Mouse (Mus musculus) lung, adult 2 months (tissue): ENCODE data around the gene Rnf130. TPM values are rescaled to one million over a fixed set of nuclear protein-coding genes. Genes with fewer than 3 reads are reported as not detected.

ENCODE experiments used
- DNase-seq: peaks from one replicate; pipeline ENCODE4 v3.0.0; 2022
- H3K4me1 ChIP-seq: fragments of 200-500 bp; 2 replicates; pipeline ENCODE4 v1.6.1; 2011; ENCODE audit warnings: low read length; ENCODE audit not compliant: control insufficient read depth, insufficient read depth
- H3K4me3 ChIP-seq: fragments of 200-500 bp; replicated peaks from 2 replicates; pipeline ENCODE3; 2011; ENCODE audit warnings: low read depth, mild to moderate bottlenecking, control low read depth, low read length; ENCODE audit errors: extremely low read depth
- CTCF ChIP-seq: fragments of 200-500 bp; IDR thresholded peaks from 2 replicates; pipeline ENCODE4 v1.5.1; 2011; ENCODE audit warnings: mild to moderate bottlenecking, low read length, control low read depth; ENCODE audit not compliant: insufficient read depth
- POLR2A ChIP-seq: fragments of 200-500 bp; IDR thresholded peaks from 2 replicates; pipeline ENCODE4 v1.6.1; 2011; ENCODE audit warnings: low read depth, mild to moderate bottlenecking, control low read depth, low read length, borderline replicate concordance; ENCODE audit errors: extremely low read depth
- WGBS: fragments of 180-500 bp; shearing (Covaris S2); methylation state at CpG from one replicate; pipeline ENCODE4 v1.1.7; 2018; 5-methylcytosine and 5-hydroxymethylcytosine counted together
- polyA plus RNA-seq: library from polyadenylated mRNA; depleted of rRNA; stranded (reverse); fragments of >200 nt; gene quantifications from 2 replicates; pipeline ENCODE4 v1.2.3, GENCODE M21; 2012; rRNA removed

Gene Rnf130
- polyA plus RNA-seq, 1 experiment = 38.9 TPM

- TF ChIP-seq CTCF (no peak), POLR2A (no peak)
- no peaks in the 10 kb centered on the region for H3K4me1 ChIP-seq
- no peak for DNase-seq
- 50% methylated on average over 9 of the region's 9 CpGs for WGBS
- no peak overlapping the region for H3K4me3 ChIP-seq
Measured at GRCm38 (mm10) chr11:50147267-50147957, 122.3 kb downstream of the Rnf130 start.

GRCm38 (mm10) chr11:50147958-50148476 is 122.9 kb downstream of the Rnf130 start:
- Histone ChIP-seq H3K4me1 (no peaks in the 10 kb centered on the region), H3K4me3 (no peak overlapping the region)
- TF ChIP-seq CTCF (no peak), POLR2A (no peak)
- no peak for DNase-seq
- WGBS = 93% methylated on average over 11 of the region's 11 CpGs

GRCm38 (mm10) chr11:50149200-50149599 is 124.1 kb downstream of the Rnf130 start:
- 41% methylated on average over 7 of the region's 7 CpGs for WGBS
- DNase-seq = no peak
- H3K4me1 ChIP-seq = no peaks in the 10 kb centered on the region
- TF ChIP-seq CTCF = no peak
- no peak for TF ChIP-seq POLR2A
- no peak overlapping the region for H3K4me3 ChIP-seq

GRCm38 (mm10) chr11:50149603-50150150 is 124.5 kb downstream of the Rnf130 start:
- Histone ChIP-seq H3K4me3 (no peak overlapping the region), H3K4me1 (no peaks in the 10 kb centered on the region)
- TF ChIP-seq CTCF (no peak), POLR2A (no peak)
- WGBS = 58% methylated on average over 9 of the region's 9 CpGs
- DNase-seq = no peak

GRCm38 (mm10) chr11:50151374-50151773 is 126.2 kb downstream of the Rnf130 start:
- WGBS = 85% methylated on average over 3 of the region's 3 CpGs
- no peak overlapping the region for H3K4me3 ChIP-seq
- no peak for TF ChIP-seq POLR2A
- no peak for TF ChIP-seq CTCF
- no peak for DNase-seq
- H3K4me1 ChIP-seq = no peaks in the 10 kb centered on the region

- WGBS = 66% methylated on average over 9 of the region's 9 CpGs
Measured at GRCm38 (mm10) chr11:50154166-50154565, 129.0 kb downstream of the Rnf130 start.

More at GRCm38 (mm10) chr11:50154166-50154565, 129.0 kb downstream of the Rnf130 start:
- Histone ChIP-seq H3K4me3 (no peak overlapping the region), H3K4me1 (no peaks in the 10 kb centered on the region)
- no peak for DNase-seq
- TF ChIP-seq POLR2A = no peak
- TF ChIP-seq CTCF = no peak

Other genes with a start within 250 kb of the Rnf130 start
- gene Gfpt2, start 231.2 kb upstream of the Rnf130 start, polyA plus RNA-seq = 7.0 and 8.8 TPM in 2 replicates
- gene Mapk9, start 178.6 kb upstream of the Rnf130 start, polyA plus RNA-seq = 18.5 and 22.9 TPM in 2 replicates
- gene Rasgef1c, start 123.5 kb upstream of the Rnf130 start, polyA plus RNA-seq = 0.26 and 0.91 TPM in 2 replicates
- gene Tbc1d9b, start 106.0 kb downstream of the Rnf130 start, polyA plus RNA-seq = 66.1 and 68.4 TPM in 2 replicates
- gene Mrnip, start 149.1 kb downstream of the Rnf130 start, polyA plus RNA-seq = 2.7 and 4.5 TPM in 2 replicates
- gene Sqstm1, start 185.5 kb downstream of the Rnf130 start, polyA plus RNA-seq = 249 and 251 TPM in 2 replicates
- gene Mgat4b, start 185.5 kb downstream of the Rnf130 start, polyA plus RNA-seq = 77.4 and 91.7 TPM in 2 replicates
- gene Ltc4s, start 213.3 kb downstream of the Rnf130 start, polyA plus RNA-seq = 106 and 119 TPM in 2 replicates